27 mouse cellular contexts compared by ENCODE assay signal in genomic region chr12:83685466-83685865, GRCm38 (mm10).
"Had no signal": no experiment of that assay in that cellular context is flagged by ENCODE, and none has a peak within 500 bp of the region (broad histone marks: within the 10 kb centered on the region; RNA-seq: fewer than 3 reads in every experiment).

No protein-coding gene starts in this region.

- H3K27ac ChIP-seq: embryonic facial prominence, embryonic 10.5 days; embryonic facial prominence, embryonic 12.5 days; embryonic facial prominence, embryonic 13.5 days; embryonic facial prominence, embryonic 15.5 days; forebrain, embryonic 10.5 days; forebrain, embryonic 12.5 days; forebrain, embryonic 13.5 days; forebrain, embryonic 15.5 days; gastrocnemius, adult 2 months; heart, adult 2 months had no signal

- H3K4me2 ChIP-seq: embryonic facial prominence, embryonic 12.5 days; embryonic facial prominence, embryonic 13.5 days; embryonic facial prominence, embryonic 15.5 days; forebrain, embryonic 12.5 days; forebrain, embryonic 13.5 days; forebrain, embryonic 15.5 days had no signal

- H3K9me3 ChIP-seq: embryonic facial prominence, embryonic 10.5 days; embryonic facial prominence, embryonic 12.5 days; embryonic facial prominence, embryonic 13.5 days; embryonic facial prominence, embryonic 15.5 days; forebrain, embryonic 10.5 days; forebrain, embryonic 12.5 days; forebrain, embryonic 13.5 days; forebrain, embryonic 15.5 days had no signal

- H3K9ac ChIP-seq: embryonic facial prominence, embryonic 12.5 days; embryonic facial prominence, embryonic 13.5 days; embryonic facial prominence, embryonic 15.5 days; forebrain, embryonic 12.5 days; forebrain, embryonic 13.5 days; forebrain, embryonic 15.5 days; forebrain, postnatal 0 days had no signal

- DNase-seq: cerebellum, adult 9-10 months; cerebellum, adult 9-11 months; cerebellum, postnatal 10 days; cerebellum, postnatal 14 days; cerebellum, postnatal 25 days; cerebellum, postnatal 36 days; embryo, embryonic 11 days; forebrain, postnatal 0 days; gastrocnemius, adult 2 months; gastrocnemius, postnatal 10 days; gastrocnemius, postnatal 14 days; gastrocnemius, postnatal 25 days; gastrocnemius, postnatal 36 days; heart, adult 11 months; heart, adult 18-20 months; heart, adult 2 months had no signal

- H3K4me3 ChIP-seq: embryonic facial prominence, embryonic 10.5 days; embryonic facial prominence, embryonic 12.5 days; embryonic facial prominence, embryonic 13.5 days; embryonic facial prominence, embryonic 15.5 days; erythroblast, embryonic 14.5 days; forebrain, embryonic 10.5 days; forebrain, embryonic 12.5 days; forebrain, embryonic 13.5 days; forebrain, embryonic 15.5 days; gastrocnemius, adult 2 months; heart, adult 2 months had no signal

- H3K27me3 ChIP-seq: embryonic facial prominence, embryonic 12.5 days; embryonic facial prominence, embryonic 13.5 days; embryonic facial prominence, embryonic 15.5 days; forebrain, embryonic 12.5 days; forebrain, embryonic 13.5 days; forebrain, embryonic 15.5 days had no signal

- ATAC-seq: forebrain, embryonic 13.5 days; forebrain, embryonic 14.5 days; forebrain, embryonic 15.5 days; forebrain, embryonic 16.5 days; forebrain, postnatal 0 days had no signal
